Mouse (Mus musculus) v-Abl transformed pro-B cells (cell line): ENCODE measurements around the gene Hsd17b2.
"Not testable (repeated sequence)": the region's sequence is repeated elsewhere in the genome, so short reads cannot be mapped to it uniquely, and the experiment has no call there.

ENCODE experiments used
- in situ Hi-C, 2 experiments: fragments of 400-800 bp; cut with MboI; formaldehyde crosslinking; loops; one replicate each; pipeline ENCODE4 v1.15.1; 2025; ENCODE audit not compliant: unreplicated experiment in 2 of 2

Gene Hsd17b2

DNA sequence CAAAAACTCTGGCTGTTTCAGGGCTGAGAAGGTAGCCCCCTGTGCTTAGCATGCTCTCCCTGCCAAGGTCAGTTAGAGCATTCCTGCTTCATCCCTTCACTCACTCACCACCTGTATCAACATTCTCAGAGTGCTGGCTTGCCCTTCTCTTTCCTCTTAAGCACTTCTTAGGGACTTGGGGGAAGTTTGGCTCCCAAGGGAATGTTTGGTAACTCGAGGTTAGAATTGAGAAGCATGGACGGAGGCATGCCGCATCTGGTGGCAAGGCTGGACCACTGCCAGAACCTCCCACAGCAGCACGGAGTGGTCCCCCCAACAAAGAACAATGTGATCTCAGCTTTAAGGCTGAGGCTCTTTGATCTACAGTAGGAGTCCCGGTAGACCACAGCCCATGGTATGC is 10.5 kb downstream of the Hsd17b2 start:
- in situ Hi-C loops: no loop called here

DNA sequence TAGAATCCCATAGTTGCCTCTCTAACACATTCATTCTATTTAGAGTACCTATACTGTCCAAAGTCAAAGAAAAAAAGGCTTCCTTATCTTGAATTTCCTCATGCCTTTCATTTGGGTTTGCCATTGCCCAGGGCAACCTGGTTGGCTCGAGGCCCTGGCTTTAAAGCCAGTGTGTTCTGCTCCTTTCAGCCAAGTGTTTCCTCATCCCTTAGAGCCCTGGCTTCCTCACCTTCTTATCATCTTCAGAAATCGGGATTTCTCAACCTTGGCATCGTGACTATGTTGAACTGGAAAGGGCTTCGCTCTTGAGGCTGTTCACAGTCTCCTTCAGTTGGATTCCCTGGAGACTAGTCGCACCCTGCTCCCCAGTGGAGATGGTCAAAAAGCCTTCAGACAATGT is 12.9 kb downstream of the Hsd17b2 start:
- in situ Hi-C loops: no loop called here

DNA sequence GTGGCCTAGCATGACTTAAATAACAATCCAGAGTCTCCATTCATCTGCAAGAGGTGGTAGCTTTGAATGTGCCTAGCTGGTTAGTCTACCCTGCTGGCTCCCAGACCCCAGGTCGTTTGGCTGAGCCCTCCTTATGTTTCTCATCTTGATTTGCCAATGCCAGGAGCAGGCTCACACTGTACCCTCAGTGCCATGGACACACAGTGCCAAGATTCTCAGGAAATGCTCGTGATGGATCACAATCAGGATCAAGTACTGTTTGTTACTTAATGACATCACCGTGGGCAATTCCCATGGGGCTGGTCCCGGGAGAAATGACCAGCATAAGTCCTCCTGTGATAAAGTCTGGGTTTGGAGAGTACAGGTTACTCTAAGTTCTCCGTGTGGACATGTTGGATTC is 14.2 kb downstream of the Hsd17b2 start:
- in situ Hi-C loops: no loop called here

DNA sequence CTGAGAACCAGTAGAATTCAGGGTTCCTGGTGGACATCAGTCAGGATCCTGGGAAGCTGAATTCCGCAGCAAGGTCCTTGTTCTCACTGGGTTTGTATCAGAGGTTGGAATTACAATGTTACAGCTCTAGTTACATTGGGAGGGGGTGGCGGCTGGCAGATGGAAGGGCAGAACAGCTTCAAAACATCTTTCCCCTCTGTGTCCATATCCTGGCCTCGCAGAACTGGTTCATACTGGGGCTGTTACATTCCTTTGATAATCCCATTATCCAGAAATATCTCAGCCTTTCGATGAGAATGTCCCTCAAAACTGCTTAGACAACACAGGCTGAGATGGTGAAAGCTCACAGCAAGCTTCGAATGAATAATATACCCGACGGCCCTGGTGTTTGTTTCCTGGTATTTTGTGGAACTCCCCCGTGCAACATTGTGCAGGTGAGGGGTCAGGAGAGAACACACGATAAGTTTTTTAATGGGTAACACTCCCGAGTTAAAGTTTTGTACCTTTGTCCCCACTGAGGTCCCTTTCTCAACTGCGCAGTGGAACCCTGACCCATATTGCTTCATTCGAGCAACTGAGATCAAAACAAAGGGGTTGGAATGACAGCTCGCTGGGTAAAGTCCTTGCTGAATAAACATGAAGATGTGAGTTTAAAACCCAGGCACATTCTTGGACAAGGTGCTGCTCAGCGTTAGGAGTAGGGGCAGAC is 16.6 kb downstream of the Hsd17b2 start:
- in situ Hi-C loops: no loop called here

DNA sequence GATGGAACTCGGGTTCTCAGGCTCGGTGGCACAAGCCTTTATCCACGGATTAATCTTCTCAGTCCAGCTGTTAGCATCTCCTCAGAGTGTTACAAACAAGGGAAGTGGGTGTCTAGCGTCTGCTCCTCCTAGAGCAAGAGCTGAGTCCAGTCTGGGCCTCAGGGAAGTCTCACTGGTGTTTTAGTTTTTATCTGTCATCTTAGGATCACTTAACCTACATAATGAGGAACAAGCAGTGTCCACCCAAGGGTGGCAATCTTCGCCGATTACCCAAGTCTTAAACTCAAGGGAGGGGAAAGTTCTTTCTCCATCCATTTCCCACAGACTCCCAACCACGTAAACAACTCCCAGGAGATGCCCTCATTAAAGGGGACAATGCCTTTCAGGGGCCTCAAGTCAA is 24.8 kb downstream of the Hsd17b2 start:
- in situ Hi-C loops: no loop called here

DNA sequence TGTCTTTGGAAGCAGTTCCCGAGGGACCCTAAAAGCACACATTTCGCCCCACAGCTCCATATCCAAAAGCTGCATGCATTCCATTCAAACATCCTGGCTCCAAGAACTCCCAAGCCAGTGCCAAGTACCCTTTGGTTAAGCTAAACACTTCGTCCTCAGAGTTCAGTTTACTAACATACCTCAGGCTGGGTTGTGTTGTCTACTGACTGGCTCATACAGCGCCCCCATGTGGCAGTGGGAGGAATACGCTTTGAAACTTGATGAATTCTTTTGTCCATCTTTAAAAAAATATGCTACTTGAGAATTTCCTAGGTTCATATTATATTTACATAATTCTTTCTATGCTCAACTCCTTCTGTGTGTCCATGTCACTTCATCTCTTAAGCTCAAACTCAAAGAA is 25.9 kb downstream of the Hsd17b2 start:
- in situ Hi-C loops: no loop called here

DNA sequence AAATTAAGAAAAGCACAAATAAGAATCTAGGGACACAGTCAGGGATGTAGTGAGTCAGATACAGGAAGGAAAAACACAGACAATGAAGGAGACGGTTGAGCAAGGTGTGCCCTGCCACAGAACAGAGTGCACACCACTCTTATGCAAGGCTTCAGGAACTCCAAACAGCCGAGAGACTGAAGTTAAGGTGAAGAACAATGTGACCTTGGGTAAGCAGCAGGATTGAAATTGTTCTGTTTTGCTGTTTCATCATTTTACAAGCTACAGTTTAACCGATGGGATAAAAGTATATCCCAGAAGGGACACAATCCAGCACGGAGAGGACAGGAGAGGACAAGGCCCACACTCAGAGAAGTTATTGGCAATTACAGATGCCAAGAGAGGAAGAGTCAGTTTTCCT is 26.5 kb downstream of the Hsd17b2 start:
- in situ Hi-C loops: no loop called here

DNA sequence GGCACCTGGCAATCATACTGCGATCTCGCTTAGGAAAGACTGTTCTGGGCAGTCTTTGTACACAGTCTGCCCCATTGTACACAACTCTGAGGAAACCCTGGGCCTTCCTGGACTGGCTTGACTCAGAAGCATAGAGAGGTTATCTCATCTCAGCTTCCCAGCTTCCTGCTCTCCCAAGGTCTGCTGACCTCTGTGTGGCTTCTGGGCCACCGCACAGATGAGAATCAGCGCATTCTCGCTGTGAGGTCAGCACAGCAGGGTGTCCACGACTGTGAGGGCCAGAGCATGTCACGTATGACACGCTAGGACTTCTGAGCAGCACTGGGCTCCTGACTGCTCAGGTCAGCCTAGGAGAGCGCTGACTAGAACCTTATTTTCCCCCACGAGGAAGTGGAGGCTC is 29.3 kb downstream of the Hsd17b2 start:
- in situ Hi-C loops: no loop called here

DNA sequence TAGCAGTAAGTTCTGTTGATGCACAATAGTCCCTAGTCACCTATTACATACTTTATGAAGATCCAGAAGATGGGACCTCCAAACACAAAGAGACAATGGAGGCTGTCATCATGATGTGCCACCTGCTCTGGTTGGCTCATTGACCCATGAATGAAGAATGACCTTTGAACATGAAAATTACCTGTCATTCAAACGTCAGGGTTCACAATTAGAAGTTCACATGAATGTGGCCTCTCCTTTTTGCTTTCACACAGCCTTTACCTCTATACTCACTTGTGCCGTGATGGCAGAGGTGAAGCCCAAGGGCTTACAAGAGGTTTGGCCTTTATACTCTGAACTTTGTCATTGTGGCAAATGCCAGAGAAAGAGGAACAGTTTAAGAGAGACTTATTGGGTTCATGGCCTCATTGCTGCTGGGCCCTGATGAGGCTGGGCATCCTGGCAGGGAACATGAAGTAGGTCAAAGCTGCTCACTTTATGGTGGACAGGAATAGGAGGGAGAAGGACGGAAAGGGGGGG is 35.0 kb downstream of the Hsd17b2 start:
- in situ Hi-C loops: no loop called here

DNA sequence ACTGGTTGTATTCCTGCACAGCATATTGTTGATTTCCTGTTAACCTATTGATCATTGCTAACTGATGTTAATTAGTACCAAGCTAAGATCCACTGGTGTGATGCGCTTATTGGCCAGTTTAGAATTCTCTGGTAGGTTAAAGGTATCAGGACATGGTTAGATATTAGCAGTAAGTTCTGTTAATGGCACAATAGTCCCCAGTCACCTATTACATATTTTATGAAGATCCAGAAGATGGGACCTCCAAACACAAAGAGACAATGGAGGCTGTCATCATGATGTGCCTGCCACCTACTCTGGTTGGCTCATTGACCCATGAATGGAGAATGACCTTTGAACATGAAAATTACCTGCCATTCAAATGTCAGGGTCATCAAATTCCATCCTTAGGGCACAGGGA is 36.5 kb downstream of the Hsd17b2 start:
- in situ Hi-C loops: not testable (repeated sequence)

DNA sequence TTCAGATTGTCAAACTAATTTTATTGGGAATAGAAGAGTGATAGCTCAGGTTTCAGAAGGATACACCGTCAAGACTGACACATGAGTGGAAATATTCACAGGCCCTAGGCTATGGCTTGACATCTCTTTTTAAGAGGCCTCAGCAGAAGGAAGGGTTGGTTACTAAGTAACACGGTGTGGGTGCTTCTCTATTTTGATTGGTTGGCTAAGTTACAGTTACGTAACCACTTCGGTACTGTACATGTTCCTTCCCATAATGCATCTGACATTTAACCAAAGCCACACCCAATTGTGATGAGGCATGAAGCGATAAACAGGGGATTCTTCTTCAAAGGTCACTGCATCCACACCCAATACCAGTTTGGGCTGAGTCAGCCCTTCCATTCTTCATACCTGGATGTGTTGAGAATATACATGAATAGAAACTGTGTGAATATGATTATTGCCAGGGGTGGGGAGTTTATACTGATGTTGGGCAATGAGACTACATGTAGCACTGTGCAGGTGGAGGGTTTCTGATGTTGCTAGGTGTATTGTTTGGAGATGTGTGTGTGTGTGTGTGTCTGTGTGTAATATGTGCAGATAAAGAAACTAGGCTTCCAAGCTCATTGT is 38.8 kb downstream of the Hsd17b2 start:
- in situ Hi-C loops: no loop called here

DNA sequence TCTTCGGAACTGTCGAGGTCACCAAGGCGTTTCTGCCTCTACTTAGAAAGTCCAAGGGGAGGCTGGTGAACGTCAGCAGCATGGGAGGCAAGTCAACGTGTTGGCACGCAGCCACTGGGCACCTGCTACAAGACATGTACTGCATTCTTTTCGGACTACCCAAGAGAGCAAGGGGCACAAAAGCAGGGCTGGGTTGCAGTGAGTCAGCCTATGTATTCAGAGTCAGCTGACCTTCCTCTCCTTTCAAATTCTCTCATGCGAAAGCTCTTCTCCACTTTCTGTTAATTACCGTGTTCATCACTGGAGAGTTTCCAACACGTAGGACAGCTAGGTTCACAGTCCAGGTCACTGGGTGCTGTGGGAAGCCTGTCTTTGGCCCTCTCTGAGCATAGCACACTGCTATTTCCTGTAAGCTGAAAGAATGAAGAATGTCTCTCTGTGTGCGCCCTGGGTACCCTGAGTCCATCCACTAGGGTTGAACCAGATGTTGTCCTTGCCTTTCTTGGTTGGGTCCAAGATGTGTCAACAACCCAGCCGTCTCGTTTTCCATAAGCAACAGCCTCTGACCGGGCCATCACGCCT is 40.8 kb downstream of the Hsd17b2 start:
- in situ Hi-C loops: no loop called here

DNA sequence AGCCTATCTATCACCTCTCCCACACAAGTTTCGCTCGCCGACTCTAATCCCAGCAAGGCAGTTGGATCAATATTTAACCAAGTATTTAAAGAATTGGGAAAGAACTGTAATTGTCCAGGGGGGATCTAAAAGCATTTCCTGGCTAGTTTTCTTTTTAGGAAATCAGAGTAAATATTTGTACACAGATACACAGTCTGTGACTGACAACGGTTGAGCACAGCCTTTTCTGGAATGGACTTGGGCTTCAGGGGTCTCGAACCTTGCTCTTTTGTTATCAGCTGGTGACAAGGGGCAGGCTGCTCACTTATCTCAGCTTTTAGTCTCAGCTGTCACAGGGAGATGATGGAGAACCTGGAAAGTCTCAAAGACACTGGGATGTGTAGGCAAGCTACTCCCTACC is 44.9 kb downstream of the Hsd17b2 start:
- in situ Hi-C loops: no loop called here

DNA sequence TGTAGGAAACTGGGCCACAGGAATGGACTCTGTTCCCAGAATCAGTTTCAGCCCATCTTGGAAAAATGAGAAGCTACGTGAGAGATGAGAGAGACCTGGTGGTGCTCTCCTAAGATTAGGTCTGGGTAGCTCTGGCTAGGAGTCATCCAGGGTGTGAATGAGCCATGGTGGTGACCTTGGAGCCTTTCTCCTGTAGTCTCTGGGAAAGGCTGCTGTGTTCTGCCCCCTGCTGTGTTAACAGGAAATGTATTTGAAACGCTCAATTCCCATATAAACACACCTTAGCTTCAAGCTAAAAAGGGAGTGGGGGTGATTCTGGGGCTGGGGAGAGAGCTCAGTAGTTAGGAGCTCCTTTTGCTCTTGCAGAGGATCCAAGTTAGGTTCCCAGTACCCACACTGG is 45.7 kb downstream of the Hsd17b2 start:
- in situ Hi-C loops: no loop called here

DNA sequence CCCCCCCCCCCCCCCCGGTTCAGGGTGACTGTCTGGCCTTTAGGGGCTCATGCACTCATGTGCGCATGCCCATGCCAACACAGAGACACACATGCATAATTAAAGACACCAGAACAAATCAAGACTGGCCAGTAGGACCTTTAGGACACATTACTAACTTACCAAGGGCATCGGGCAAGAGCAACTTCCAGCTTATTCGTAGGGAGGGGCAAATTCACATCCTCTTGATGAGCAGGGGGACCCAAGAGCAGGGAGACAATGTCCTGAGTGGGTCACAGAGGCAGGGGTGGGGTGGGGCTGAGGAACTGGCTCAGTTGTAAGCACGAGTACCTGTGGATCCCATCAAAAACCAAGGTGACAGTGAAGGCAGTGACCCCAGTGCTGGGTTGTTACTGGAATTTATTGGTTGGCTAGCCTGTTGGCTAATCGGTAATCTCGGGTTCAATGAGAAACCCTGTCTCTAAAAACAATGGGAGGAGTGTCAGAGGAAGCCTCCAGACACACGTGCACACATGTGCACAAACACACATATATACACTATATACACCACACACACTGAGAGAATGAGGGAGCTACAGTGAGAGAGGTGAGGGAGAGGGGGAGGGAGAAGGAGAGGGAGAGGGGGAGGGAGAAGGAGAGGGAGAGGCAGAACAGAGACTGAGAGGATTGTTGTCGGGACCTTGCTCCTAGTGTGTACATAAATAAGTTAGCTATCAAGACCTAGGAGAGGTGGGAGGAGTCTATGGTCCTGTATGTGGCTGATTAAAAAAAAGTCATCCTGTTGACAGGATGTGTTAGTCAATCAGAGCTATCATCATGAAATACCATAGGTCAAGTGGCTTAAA is 46.4 kb downstream of the Hsd17b2 start:
- in situ Hi-C loops: no loop called here

DNA sequence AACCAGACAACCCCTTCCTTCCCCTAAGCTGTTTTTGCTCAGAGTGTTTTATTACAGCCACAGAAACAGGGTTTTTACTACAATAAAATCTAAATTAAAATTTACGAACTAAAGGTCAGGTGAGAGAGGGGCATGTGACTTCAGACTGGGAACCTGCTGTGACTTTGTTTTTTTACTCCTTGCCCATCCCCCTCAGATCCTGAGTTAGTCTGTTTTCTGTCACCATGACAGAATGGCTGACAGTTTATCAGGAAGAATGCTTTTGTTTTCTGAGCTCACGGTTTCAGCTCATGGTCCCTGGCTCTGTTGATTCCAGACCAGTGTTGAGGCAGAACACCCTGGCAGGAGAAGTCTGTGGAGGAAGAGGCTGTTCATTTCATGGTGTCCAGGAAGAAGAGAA is 47.7 kb downstream of the Hsd17b2 start:
- in situ Hi-C loops: no loop called here

DNA sequence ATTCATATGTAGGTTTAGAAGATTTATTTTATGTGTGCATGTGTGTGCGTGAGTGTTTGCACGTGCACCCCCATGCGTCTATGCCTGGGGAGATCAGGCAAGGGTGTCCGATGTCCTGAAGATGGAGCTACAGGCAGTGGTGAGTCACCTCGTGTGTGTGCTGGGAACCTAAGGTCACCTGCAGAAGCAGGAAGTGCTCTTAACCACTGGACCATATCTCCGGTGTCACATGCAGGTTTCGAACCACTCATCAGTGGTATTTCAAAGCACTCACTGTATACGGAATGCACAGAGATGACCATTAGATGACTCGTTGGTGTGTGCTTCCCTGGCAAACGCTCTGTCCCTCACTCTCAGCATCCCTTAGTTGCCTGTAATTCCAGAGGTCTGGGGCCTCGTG is 56.2 kb downstream of the Hsd17b2 start:
- in situ Hi-C loops: no loop called here

DNA sequence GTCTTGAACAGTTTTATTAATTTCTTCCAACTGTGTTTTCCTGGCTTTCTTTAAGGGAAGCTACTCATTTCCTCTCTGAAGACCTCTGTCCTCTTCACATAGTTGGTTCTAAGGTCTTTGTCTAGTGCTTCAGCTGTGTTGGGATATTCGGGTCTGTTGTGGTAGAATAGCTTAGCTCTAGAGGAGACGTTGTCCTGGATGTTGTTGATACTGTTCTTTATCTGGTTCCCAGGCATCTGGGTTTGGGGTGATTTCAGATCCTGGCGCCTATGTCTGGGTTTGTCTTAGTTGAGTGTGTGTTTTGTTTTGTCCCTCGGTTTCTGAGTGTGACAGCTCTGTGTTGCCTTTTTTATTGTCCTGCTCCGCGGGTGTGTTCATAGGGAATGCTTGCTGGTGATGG is 61.1 kb downstream of the Hsd17b2 start:
- in situ Hi-C loops: no loop called here

DNA sequence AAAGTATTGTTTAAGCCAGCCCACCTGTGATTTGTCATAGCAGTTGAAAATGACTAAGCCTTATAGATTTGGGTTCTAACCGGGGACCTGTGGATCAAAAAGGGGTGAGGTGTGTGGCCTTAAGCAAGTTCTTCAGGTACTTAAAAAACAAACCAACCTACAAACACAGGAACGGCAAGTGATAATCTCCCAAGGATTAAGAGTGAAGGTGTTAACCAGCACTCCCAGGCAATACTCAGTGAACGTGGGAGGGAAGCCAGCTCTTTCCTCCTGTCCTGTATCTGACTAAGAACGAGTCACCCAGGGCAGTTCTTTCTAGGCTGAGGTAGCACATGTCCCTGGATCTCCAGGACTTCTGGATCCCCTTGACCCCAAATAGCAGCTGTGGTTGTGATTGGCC is 62.9 kb downstream of the Hsd17b2 start:
- in situ Hi-C loops: no loop called here

DNA sequence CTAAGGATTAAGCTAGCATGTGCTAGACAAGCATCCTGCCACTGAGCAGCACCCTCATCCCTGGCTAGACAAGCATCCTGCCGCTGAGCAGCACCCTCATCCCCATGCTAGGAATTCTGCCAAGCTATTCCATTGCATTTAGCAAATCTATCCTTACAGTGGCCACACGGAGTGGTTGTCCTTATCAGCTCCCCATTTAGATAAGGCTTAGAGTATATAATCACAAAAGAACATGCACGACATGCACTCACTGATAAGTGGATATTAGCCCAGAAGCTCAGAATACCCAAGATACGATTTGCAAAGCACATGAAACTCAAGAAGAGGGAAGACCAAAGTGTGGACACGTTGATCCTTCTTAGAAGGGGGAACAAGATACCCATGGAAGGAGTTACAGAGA is 64.2 kb downstream of the Hsd17b2 start:
- in situ Hi-C loops: no loop called here

DNA sequence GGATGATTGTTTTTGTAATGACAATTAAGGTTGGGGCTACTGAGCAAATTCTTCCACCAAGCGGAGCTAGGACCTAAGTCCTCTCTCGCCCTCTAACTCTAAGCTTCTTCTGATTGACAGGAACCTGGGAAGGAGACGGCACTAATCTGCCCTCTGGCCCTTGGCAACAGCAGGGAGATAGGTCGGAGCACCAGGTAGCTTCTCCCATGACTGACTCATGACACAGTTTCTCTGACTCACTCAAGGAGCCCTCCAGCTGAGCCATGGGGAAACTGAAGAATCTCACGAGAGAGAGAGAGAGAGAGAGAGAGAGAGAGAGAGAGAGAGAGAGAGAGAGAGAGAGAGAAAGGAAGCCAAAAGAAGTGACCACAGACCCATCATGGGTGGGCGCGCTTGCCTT is 67.3 kb downstream of the Hsd17b2 start:
- in situ Hi-C loops: no loop called here
